Mouse (Mus musculus) lung, postnatal 10 days (tissue): ENCODE results near the gene Shisal1.

Experiments used
- DNase-seq: peaks from one replicate; pipeline ENCODE4 v3.0.0; 2021

Shisal1 gene

DNA sequence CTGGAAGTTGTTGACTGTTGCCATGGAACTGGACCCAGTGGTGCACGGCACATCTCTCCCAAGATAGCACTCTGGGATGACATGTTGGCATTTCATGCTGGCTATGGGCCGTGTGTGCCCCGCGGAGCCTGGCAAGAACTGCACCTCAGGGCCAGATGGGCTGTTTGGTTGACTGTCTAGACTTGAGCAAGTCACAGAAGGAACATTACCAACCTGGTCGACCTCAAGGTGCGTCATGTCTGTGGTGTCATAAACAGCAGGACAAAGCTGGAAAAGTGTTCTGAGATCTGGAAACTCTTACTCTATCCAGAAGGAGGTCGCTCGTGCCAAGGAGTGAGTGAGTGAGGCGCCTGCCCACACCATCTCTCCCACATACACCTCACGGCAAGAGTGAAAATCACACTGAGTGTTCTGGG, 80.3 kb downstream of the Shisal1 start:
- no peak for DNase-seq

DNA sequence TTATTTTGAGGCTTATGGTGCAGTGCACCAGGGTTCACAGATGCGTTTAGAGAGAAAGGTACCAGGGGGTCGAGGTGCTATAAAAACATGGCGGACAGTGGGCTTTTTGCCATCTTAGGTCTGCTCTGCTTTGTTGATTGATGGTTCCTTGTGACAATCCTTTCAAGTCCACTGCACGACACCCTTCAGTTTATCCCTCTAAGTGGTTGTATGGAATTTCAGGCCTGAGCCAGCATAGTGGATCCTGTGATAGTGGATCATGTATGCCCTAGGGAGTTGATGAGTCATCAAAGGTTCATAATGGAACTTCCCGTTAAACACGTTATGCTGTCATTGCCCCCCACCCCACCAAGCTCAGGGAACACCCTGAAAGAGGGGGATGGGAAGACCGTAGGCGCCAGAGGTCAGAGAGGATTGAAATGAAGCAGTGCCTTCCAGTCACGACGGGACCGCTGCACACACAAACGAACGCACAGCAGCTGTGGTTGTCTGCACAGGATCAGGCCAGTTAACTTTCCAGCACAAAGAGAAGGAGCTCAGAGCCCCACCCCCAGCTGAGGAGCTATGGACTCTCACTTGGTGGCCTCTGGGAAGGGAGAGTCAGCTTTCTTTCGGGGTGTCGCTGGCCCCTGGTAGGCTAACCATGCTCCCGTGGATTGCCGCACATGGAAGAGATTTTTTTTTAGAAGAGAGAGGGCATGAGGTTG, 81.1 kb downstream of the Shisal1 start:
- DNase-seq = no peak

DNA sequence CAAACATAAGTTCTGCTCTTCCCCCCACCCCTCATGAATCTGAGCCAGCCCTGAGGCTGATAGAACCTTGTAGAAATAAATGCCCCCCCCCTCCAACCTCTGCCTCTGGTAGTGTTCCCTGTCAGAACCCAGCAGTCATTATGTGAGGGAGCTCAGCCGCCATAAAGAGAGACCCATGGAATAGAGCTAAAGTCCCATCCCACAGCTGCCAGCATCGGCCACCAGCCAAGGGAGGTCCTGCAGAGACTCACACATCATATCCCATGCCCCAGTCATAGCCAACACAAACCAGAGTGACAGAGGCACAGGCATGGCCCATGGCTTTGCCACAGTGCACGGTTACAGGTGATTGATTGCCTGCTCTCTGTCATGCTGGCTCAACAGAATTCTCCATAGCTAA, 82.2 kb downstream of the Shisal1 start:
- no peak for DNase-seq

DNA sequence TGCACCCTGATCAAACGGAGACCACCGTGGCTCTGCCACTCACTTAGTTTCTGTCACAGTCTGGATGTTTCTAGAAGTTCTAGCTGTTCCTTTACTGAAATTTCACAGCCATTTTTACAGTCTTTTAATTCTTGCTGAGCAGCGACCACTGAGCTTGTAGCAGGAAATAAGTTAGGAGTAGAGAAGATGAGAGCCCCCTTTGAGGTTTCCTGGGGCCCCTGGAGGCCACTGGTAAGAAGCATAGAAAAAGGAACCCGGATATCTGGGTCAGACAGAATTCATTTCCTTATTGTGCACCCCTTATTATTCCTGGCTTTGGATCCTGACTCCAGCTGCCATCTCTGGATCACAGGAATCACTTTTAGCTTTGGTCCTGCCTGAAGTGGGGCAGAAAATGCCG, 91.8 kb downstream of the Shisal1 start:
- DNase-seq = no peak

DNA sequence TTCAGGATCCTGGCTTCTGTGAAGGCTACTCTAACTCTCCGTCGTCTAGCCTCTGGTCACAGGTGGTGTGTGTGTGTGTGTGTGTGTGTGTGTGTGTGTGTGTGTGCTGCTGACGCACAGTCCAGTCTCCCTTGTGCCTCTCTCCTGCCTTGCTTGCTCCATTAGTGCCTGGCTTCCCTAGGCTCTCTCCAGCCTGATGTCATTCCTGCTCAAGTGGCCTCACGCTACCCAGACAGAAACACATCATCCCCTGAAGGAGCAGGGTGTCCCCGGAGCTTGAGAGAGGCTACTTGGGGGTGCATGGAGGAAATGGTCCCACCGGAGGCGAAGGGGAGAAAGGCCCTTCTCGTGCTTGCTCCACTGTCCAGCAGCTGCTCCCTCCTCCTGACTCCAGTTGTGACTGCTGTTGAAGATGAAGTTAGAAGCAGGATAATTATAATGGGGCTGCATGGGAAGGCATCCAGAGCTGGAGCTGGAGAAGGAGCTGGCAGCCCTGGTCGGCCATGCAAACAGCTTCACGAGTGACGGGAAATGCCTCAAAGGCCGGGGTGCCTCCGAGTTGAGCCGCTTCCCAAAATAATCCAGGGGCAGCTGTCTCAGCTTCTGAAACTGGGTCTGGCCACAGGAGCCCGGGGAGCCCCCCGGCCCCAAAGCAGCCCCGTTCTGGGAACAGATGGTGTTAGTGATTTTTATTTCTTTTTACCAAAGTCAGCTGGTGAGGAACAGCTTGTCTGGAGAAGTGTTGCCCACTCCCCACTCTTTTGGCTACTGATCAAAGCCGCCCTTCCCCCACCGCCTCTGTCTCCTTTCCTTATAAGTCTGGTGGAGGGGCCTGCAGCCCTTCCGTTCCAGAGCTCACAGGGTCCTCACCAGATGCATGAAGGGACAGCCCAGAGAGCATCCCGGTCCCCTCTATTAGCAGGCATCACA, 94.7 kb downstream of the Shisal1 start:
- peak; percentile 61 for DNase-seq

DNA sequence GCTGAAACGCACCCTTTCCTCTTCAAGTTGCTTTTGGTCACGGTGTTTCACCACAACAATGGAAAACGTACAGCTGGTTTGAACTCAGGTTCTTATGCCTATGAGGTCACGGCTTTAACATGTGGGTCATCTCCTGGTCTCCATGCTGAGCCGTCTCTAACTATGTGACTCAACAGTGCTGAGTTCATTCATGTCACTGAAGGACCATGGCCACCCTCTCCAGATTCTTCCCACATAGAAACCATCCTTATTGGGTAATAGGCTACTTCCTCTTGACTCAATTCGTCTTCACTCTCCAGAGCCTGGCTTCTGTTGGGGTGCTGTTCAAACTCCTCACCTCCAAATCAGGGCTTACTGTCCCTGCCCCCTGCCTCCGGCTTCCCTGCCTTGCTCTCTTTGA, 95.6 kb downstream of the Shisal1 start:
- no peak for DNase-seq

DNA sequence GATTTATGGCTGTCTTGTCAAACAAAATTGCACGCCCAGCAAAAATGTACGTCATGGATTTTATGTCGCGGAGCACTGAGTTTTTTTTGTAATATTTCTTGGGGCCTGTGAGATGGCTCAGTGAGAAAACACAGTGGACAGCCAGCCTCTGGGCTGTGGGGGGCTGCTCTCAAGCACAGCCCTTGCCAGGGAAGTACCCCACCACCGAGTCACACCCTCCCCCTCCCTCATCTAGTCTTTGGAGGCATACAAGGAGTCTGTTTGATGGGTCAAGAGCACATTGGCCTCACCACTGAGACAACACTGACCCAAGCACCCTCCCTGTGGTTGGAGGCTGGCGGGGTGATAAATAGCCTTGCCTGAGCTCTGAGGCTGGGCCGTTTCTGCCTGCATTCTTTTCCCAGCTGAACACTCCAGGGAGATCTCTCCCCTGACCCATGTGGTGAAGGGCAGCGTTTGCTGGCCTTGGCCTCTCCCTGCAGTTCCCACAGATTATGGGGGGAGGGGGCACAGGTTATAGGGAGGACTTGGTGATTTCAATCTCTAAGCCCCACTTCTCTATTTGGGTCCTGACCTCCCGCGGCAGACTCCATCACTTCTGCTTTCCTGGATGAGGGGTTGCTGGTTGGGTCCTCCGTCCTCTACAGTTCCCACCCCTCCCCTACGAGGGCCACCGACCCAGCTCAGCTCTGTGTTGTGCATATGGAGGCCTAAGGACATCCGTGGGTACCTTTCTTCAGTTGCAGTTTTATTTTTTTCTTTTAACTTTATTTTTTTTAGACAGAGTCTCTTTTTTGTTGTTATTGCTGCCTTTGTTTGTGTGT, 96.8 kb downstream of the Shisal1 start:
- no peak for DNase-seq

DNA sequence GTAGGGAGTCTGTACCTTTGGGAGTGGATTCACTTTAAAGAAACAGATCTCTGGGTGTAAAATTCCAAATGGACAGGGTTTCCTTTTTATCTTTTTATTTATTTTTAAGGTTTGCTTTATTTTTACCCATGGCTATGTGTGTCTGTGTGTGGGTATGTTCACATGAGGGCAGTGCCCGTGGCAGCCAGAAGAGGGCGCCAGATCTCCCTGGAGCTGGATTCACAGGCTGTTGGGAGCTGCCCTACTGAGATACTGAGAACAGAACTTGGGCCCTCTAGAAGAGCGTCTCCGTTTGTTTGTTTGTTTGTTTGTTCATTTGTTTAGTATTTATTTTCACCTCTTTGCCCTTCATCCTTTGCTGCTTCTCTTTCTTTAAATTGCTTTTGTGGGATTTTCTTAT, 98.1 kb downstream of the Shisal1 start:
- DNase-seq = no peak

DNA sequence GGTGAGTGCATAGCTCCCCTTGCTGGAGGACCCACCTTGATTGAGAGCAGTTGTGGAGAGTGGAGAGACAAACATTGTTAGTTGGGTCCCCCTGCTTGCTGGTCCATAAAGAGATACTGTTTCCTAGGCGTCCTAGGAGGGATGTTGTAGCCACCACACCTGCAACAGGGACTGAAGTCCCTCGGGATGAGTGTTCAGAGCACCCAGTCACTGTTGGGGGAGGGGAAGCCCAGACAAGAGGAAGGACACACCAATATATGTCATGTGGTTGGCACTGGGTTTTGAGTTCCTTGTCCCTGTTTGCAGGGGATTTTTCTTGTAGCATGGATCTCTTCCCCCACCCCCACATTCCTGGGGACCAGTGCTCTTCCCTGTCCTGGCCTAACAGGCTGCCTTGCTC, 106.0 kb downstream of the Shisal1 start:
- no peak for DNase-seq

DNA sequence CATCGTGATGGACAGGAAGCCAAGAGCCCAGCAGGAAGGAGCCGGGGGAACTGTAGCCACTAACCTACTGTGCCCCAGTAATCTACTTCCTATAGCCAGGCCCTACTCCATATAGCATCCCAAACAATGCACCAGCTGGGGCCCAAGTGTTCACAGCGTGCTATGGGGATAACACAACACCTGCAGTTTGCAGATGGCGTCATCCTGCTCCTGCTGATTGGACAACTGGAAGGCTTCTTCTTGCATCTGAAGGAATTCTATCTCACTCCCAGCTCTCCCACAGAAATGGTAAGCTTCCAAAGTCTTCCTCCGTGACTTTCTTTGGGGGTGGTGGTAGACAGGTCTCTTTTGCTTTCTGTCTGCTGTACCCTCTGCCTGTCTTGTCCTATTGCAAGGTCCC, 109.3 kb downstream of the Shisal1 start:
- DNase-seq = no peak

DNA sequence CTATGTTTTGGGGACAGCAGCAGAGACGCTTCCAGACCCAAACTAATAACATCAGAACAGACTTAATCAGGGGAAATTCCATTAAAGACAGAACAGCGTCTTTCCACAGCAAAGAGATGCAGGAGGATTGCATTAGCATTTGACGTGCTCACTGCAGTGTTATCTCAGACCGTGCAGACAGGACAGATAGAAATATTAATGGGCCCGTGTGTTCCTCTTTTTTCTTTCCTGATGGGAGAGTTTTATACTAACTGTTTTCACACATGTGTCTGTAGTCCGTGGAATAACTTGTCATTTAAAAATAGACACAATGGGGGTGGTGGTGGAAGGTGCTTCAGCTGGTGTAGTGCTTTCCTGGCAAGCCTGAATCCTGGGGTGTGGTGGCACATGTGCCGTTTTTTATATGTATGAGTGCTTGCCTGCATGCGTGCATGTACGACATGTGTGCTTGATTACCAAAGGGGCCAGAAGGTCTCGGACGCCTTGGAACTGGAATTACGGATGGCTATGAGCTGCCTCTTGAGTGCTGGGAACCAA, 110.5 kb downstream of the Shisal1 start:
- no peak for DNase-seq

DNA sequence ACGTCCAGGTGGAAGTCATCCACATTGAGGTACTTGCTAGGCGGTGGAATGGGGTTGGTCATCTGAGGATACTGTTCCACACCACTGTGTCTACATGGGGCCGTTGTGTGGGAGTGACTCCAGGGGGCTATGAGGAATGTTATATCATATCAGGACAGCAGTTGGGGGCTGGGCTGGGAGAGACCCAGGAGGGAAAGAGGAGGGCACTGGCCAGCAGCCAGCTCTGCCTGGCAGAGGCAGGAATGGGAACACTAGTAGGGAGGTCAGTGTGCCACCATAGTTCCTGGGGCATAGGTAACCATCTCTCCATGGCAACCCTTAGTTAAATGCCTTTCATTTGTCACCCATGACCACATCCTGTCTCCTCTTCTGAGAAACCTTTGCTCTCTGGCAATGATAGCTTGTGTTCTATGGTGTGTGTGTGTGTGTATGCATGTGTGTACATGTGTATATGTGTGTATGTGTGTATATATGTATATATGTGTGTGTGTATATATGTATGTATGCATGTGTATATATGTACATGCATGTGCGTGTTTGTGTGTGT, 115.8 kb downstream of the Shisal1 start:
- DNase-seq = no peak

DNA sequence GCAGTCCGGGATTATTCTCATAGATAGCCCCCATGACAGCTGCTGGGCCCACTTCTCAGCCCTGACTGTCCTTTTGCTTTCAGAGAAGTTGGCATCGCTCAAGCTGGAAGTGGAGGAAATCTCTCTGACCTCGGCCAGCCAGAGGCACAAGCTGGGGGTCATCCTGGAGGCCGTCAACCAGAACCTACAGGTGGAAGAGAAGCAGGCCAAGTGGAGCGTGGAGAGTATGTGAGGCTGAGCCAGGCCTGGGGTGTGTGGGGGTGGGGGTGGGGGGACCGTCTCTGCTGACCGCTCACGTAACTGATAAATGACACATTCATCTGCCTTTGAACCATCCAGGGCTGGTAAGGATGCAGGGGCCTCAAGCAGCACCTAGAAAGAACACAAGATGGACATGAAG, 117.0 kb downstream of the Shisal1 start:
- DNase-seq = no peak
